Mouse (Mus musculus) E14TG2a.4 (cell line): Measurements from ENCODE around the gene Comt.

ENCODE experiments used
- CTCF ChIP-seq: conservative IDR thresholded peaks from 2 replicates; pipeline ENCODE4 v1.5.1; 2014; ENCODE audit warnings: low read length
- NANOG ChIP-seq: IDR thresholded peaks from 2 replicates; pipeline ENCODE4 v1.6.1; 2014; ENCODE audit warnings: borderline replicate concordance, low read length, mixed read lengths
- POU5F1 ChIP-seq: IDR thresholded peaks from 2 replicates; pipeline ENCODE4 v1.6.1; 2014; ENCODE audit warnings: low read length, borderline replicate concordance

DNA sequence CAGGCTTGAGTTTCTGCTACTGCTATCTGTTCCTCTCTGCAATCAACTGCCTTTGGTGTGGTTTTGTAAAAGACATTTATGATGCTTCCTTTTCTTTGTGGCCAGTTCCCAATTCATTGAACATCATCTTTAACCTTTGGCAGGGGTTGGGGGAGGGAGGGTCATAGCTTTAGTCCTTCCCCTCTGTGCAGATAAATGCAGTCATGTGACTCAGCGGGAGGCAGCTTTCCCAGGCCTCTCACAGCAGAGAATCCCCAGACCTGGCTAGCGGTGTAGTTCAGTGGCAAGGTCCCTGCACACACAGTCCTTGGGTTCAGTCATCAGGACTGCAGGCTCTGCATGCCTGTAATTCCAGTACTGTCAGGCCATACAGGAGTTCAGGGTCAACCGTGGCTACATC lies 49.4 kb downstream of the Comt start:
- no peak for TF ChIP-seq CTCF
- TF ChIP-seq POU5F1, result no peak
- TF ChIP-seq NANOG, result no peak
